Mouse (Mus musculus): ENCODE measurements at regions not wholly inside any gene's neighbourhood (a gene's known extent, or its start where the extent isn't known, plus 50 kb on each side); places are given as distances from the start of the nearest gene placed in this dataset.

GRCm38 (mm10) chr1:105114835-105115234, 241.7 kb downstream of the Rnf152 start:
- Histone ChIP-seq H3K27ac (no peak overlapping the region), H3K9me3 (no peaks in the 10 kb centered on the region), H3K9ac (replicated peaks) (no peak overlapping the region), H3K4me1 (replicated peaks) (peaks cover 6% of the 10 kb centered on the region; the same call in 1 of the 2 replicates), H3K4me2 (replicated peaks) (no peak overlapping the region), H3K36me3 (no peaks in the 10 kb centered on the region), H3K4me3 (replicated peaks) (no peak overlapping the region), H3K27me3 (no peaks in the 10 kb centered on the region)
- no peak for ATAC-seq
- 91% methylated on average over 3 of the region's 3 CpGs for WGBS

DNA sequence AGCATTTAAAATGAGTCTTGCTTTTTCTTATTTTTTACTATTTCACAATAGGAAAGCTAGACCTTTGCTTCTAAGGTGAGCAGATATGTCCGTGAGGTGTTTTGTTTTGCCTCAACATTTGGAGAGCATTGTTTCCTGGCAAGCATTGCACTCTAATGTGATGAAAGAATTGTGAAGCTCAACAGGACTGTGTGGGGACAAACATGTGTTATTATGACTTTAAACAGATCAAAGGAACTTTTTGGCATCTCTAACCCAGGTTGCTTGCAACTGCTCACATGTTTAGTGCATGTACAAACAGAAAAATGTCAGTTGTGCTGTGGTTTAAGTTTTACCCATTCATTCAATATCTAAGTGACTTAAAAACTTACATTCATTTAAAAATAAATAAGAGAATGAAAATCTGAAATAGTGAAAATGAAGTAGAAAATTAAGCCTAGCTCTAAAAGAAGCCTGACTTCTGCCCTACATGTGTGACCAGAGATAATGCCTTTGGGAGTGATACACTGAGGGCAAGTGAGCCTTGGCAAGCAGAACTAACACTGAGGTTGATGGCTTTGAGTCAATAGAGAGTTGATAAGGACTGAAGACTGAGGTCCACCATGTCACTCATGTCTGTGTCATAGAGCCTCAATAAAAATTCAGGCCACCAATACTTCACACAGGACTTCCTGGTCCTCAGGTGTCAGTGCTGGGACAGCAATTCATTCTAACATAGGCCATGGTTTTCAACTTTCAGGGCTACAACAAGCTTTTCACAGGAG, 243.6 kb downstream of the Rnf152 start:
- H3K4me1 ChIP-seq (replicated peaks), result peaks cover 6% of the 10 kb centered on the region; the same call in 1 of the 2 replicates
- no peaks in the 10 kb centered on the region for H3K9me3 ChIP-seq
- H3K27ac ChIP-seq, result no peak overlapping the region
- no peaks in the 10 kb centered on the region for H3K36me3 ChIP-seq
- WGBS, result 92% methylated on average over 1 of the region's 1 CpGs
- no peak for ATAC-seq
- H3K4me2 ChIP-seq (replicated peaks), result no peak overlapping the region
- H3K4me3 ChIP-seq (replicated peaks), result no peak overlapping the region
- no peak overlapping the region for H3K9ac ChIP-seq (replicated peaks)
- H3K27me3 ChIP-seq, result no peaks in the 10 kb centered on the region

DNA sequence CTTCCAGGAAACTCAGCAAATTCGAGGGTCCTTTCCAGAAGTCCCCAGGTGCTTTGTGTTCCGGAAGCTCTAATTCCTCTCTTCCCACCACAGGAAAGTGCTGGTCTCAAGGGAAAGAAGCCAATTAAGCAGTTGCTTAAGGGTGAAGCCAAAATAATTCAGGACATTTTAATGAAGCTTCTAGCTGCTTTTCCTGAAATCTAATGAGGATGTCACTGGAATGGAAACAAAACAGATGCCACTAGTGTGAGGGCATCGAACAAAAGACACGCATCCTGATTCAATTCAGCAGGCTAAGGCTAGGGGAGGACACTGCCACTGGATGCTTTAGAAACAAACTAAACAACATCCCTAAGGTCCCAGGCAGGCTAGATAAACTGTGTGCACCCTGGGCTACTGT, 245.3 kb downstream of the Rnf152 start:
- Histone ChIP-seq H3K4me2 (replicated peaks) (no peak overlapping the region), H3K4me1 (replicated peaks) (peaks cover 6% of the 10 kb centered on the region; the same call in 1 of the 2 replicates), H3K27me3 (no peaks in the 10 kb centered on the region), H3K9me3 (no peaks in the 10 kb centered on the region), H3K9ac (replicated peaks) (no peak overlapping the region), H3K27ac (no peak overlapping the region), H3K36me3 (no peaks in the 10 kb centered on the region), H3K4me3 (replicated peaks) (no peak overlapping the region)
- 38% methylated on average over 4 of the region's 4 CpGs for WGBS
- ATAC-seq, result peak; percentile 48

DNA sequence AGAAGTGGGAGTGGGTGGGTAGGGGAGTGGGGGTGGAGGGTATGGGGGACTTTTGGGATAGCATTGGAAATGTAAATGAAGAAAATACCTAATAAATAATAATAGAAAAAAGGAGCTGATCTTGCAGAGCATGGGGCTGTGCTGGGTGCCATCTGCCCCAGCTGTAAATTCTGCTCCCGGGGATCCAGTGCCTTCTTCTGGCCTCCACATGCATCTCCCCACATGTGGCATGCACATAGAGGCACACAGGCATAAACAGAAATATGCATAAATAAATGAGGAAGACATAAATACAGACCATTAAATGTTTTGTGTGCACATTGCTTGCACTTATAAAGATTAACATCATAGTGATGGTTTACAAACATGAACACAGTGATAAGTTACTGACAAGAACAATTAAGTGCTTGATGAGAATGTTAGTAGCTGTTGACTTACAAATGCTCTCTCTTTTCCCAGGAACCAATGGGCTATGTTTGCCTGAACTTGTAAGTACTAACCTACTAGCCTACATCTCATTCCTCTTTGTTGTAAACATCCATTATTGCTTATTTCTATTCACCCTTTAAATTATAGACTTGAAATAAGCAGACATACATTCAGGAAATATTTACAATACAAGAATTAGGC, 245.8 kb downstream of the Rnf152 start:
- H3K4me2 ChIP-seq (replicated peaks), result no peak overlapping the region
- no peaks in the 10 kb centered on the region for H3K9me3 ChIP-seq
- 89% methylated on average over 1 of the region's 1 CpGs for WGBS
- no peak overlapping the region for H3K4me3 ChIP-seq (replicated peaks)
- ATAC-seq, result no peak
- H3K4me1 ChIP-seq (replicated peaks), result peaks cover 6% of the 10 kb centered on the region; the same call in 1 of the 2 replicates
- no peaks in the 10 kb centered on the region for H3K36me3 ChIP-seq
- H3K27ac ChIP-seq, result no peak overlapping the region
- no peak overlapping the region for H3K9ac ChIP-seq (replicated peaks)
- H3K27me3 ChIP-seq, result no peaks in the 10 kb centered on the region

DNA sequence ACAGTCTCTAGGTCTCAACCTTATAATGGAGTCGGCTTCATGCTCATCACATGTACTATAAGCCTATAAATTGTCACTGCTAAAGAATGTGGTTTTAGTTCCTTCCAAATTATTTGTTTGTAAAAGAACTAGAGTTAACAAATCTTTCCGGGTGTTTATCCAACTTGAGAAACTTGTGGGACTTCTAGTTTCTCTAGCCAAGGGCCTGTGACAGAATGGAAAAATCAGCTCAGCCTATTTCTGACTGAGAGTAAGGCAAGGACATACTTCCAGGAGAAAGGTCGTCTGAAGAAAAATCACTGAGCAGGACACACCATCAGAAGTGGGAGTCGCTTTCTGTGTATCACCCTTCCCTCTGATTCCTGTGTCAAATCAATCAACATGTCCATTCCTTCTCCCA, 248.7 kb downstream of the Rnf152 start:
- no peaks in the 10 kb centered on the region for H3K36me3 ChIP-seq
- no peaks in the 10 kb centered on the region for H3K27me3 ChIP-seq
- ATAC-seq, result no peak
- 82% methylated on average over 4 of the region's 4 CpGs for WGBS
- no peak overlapping the region for H3K9ac ChIP-seq (replicated peaks)
- H3K4me1 ChIP-seq (replicated peaks), result peaks cover 6% of the 10 kb centered on the region; the same call in 1 of the 2 replicates
- H3K9me3 ChIP-seq, result no peaks in the 10 kb centered on the region
- no peak overlapping the region for H3K27ac ChIP-seq
- H3K4me2 ChIP-seq (replicated peaks), result no peak overlapping the region
- no peak overlapping the region for H3K4me3 ChIP-seq (replicated peaks)

DNA sequence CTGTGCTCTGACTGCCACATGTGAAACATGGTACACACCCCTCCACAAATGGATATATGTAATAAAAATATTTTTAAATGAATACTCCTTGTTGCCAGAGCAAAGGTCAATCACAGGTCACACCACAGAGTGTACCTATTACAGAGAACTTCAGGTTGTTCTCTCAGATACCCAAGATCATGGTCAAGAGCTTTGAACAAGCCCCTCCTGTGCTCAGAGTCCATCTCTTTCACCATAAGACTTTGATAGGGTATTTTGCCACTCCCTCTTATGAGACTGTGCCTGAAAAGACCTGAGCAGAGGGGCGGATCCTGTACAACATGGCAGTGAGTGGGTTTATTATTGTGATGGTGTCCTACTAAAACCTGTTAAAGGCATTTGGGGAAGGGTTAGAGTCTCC, 249.3 kb downstream of the Rnf152 start:
- H3K4me2 ChIP-seq (replicated peaks), result no peak overlapping the region
- H3K27me3 ChIP-seq, result no peaks in the 10 kb centered on the region
- no peak for ATAC-seq
- peaks cover 6% of the 10 kb centered on the region; the same call in 1 of the 2 replicates for H3K4me1 ChIP-seq (replicated peaks)
- H3K4me3 ChIP-seq (replicated peaks), result no peak overlapping the region
- no peaks in the 10 kb centered on the region for H3K9me3 ChIP-seq
- no peak overlapping the region for H3K9ac ChIP-seq (replicated peaks)
- 79% methylated on average over 1 of the region's 1 CpGs for WGBS
- no peaks in the 10 kb centered on the region for H3K36me3 ChIP-seq
- H3K27ac ChIP-seq, result no peak overlapping the region

- Histone ChIP-seq H3K9me3 (no peaks in the 10 kb centered on the region), H3K4me2 (replicated peaks) (no peak overlapping the region), H3K4me3 (replicated peaks) (no peak overlapping the region)
Observed at GRCm38 (mm10) chr1:105105211-105105610, 251.3 kb downstream of the Rnf152 start.

DNA sequence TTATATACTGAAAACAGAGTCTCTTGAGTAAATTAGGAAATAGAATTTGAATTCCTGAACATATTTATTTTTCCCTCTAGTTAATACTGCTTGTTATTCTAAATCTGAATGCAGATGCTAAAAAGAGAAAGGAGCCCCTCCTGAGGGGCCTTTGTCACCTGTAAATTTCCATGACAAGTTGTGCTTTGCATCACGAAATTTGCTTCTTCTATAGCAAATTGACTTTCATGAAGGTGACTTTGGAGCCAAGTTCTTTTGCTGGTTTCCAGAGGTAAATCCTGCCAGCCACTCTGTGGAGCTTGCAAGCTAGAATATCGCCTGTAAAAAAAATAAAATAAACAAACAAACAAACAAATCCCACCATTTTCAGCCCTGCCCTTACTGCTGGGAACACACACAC, 261.4 kb downstream of the Rnf152 start:
- Histone ChIP-seq H3K9ac (replicated peaks) (no peak overlapping the region), H3K27me3 (no peaks in the 10 kb centered on the region), H3K27ac (no peak overlapping the region), H3K4me3 (replicated peaks) (no peak overlapping the region), H3K9me3 (no peaks in the 10 kb centered on the region), H3K4me1 (replicated peaks) (no peaks in the 10 kb centered on the region), H3K4me2 (replicated peaks) (no peak overlapping the region), H3K36me3 (no peaks in the 10 kb centered on the region)
- WGBS, result 30% methylated on average over 2 of the region's 2 CpGs
- no peak for ATAC-seq

More at GRCm38 (mm10) chr1:105105211-105105610, 251.3 kb downstream of the Rnf152 start:
- Histone ChIP-seq H3K9ac (replicated peaks) (no peak overlapping the region), H3K4me1 (replicated peaks) (no peaks in the 10 kb centered on the region), H3K36me3 (no peaks in the 10 kb centered on the region), H3K27ac (no peak overlapping the region), H3K27me3 (no peaks in the 10 kb centered on the region)
- ATAC-seq, result no peak

DNA sequence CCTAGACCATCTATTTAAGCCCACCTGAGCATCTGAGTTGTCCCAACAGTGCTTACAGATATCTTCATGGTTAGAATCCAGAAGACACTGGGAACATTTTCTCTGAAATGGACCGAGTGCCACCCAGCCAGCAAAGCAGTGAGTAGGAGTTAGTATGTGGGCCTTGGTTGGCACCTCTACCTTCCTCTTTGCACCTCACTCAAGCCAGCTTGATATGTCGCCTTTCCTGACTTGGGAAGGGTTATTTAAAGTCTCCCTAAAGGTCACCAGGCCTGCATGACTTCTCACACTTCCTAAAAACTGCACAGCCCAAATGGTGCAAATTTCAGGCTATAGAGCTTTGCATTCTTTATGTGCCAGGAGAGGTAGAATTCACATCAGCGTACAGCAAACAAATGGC, 262.0 kb downstream of the Rnf152 start:
- 86% methylated on average over 3 of the region's 3 CpGs for WGBS
- Histone ChIP-seq H3K36me3 (no peaks in the 10 kb centered on the region), H3K4me1 (replicated peaks) (no peaks in the 10 kb centered on the region), H3K9ac (replicated peaks) (no peak overlapping the region), H3K9me3 (no peaks in the 10 kb centered on the region), H3K27ac (no peak overlapping the region), H3K4me2 (replicated peaks) (no peak overlapping the region), H3K4me3 (replicated peaks) (no peak overlapping the region), H3K27me3 (no peaks in the 10 kb centered on the region)
- ATAC-seq, result no peak

DNA sequence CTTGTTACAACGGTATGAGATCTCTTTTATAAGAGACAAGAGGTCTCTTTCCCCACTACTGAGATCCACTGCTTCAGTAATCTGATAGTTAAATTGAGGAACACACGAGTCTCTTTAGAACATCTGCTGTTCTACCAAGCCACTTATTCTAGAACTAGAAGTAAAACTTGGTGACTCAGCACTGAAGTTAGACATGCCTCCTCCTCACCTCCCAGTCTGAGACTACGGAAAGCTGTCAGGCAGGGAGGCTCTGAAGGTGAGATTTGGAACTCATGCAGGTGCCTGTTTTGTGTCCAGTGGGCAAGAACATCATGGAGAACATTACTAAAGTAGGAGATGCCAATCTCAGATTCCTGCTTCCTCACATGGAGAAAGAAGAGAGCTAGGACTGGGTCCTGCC, 262.6 kb downstream of the Rnf152 start:
- Histone ChIP-seq H3K27ac (no peak overlapping the region), H3K9ac (replicated peaks) (no peak overlapping the region), H3K27me3 (no peaks in the 10 kb centered on the region), H3K4me1 (replicated peaks) (no peaks in the 10 kb centered on the region), H3K4me2 (replicated peaks) (no peak overlapping the region), H3K9me3 (no peaks in the 10 kb centered on the region), H3K36me3 (no peaks in the 10 kb centered on the region), H3K4me3 (replicated peaks) (no peak overlapping the region)
- ATAC-seq, result no peak
- 92% methylated on average over 3 of the region's 3 CpGs for WGBS

DNA sequence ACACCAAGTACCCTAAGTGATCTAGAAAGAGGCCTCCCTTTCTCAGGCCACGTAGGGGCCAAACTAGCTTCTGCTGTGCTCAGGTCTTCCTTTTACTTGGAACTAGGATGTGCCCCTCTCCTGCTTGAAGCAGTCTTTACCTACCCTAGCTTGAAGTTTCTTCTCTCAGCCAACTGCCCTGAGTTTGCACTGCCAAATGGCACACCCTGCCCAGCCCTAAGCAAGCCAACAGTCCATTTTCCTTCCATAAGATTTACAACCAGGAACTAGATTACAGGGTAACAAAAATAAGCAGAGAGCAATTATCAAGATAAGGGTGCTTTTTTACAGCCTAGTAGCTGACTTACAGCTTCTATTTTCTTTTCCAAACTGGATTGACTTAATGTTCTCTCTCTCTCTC, 263.5 kb downstream of the Rnf152 start:
- WGBS, result 79% methylated on average over 1 of the region's 1 CpGs
- Histone ChIP-seq H3K9me3 (no peaks in the 10 kb centered on the region), H3K36me3 (no peaks in the 10 kb centered on the region), H3K9ac (replicated peaks) (no peak overlapping the region), H3K27ac (no peak overlapping the region), H3K4me2 (replicated peaks) (no peak overlapping the region), H3K4me3 (replicated peaks) (no peak overlapping the region), H3K27me3 (no peaks in the 10 kb centered on the region), H3K4me1 (replicated peaks) (no peaks in the 10 kb centered on the region)
- no peak for ATAC-seq

- peak; percentile 76 for ATAC-seq
- H3K4me2 ChIP-seq (replicated peaks), result no peak overlapping the region
- 12% methylated on average over 6 of the region's 6 CpGs for WGBS
Observed at GRCm38 (mm10) chr1:105092309-105092904, 264.1 kb downstream of the Rnf152 start.

More at GRCm38 (mm10) chr1:105092309-105092904, 264.1 kb downstream of the Rnf152 start:
- no peaks in the 10 kb centered on the region for H3K4me1 ChIP-seq (replicated peaks)
- no peaks in the 10 kb centered on the region for H3K36me3 ChIP-seq
- H3K9me3 ChIP-seq, result no peaks in the 10 kb centered on the region
- H3K27ac ChIP-seq, result no peak overlapping the region
- no peaks in the 10 kb centered on the region for H3K27me3 ChIP-seq
- no peak overlapping the region for H3K4me3 ChIP-seq (replicated peaks)
- H3K9ac ChIP-seq (replicated peaks), result no peak overlapping the region
